Mouse (Mus musculus) kidney, embryonic 15.5 days (tissue): Measurements from ENCODE around the gene St6galnac4. TPM values are rescaled to one million over a fixed set of nuclear protein-coding genes. Genes with fewer than 3 reads are reported as not detected.

Experiments used
- ATAC-seq: fragments of 200-750 bp; cut with Nextera tagmentation; replicated peaks from 2 replicates; pipeline ENCODE4 v1.8.0; 2017; ENCODE audit warnings: moderate TSS enrichment; ENCODE audit not compliant: low FRiP score
- H3K27ac ChIP-seq: fragments of 300-500 bp; sonication (generic); 2 replicates; pipeline ENCODE4 v1.5.1; 2015; ENCODE audit warnings: mild to moderate bottlenecking, inconsistent platforms
- H3K27me3 ChIP-seq: fragments of 300-500 bp; sonication (generic); 2 replicates; pipeline ENCODE4 v1.6.1; 2015; ENCODE audit warnings: inconsistent platforms
- H3K36me3 ChIP-seq: fragments of 300-500 bp; sonication (generic); 2 replicates; pipeline ENCODE4 v1.6.1; 2015; ENCODE audit warnings: inconsistent platforms
- H3K4me1 ChIP-seq: fragments of 300-500 bp; sonication (generic); 2 replicates; pipeline ENCODE4 v1.6.1; 2015; ENCODE audit warnings: inconsistent platforms
- H3K4me2 ChIP-seq: fragments of 300-500 bp; sonication (generic); 2 replicates; pipeline ENCODE4 v1.6.1; 2015; ENCODE audit warnings: moderate library complexity, mild to moderate bottlenecking, inconsistent platforms
- H3K4me3 ChIP-seq: fragments of 300-500 bp; sonication (generic); replicated peaks from 2 replicates; pipeline ENCODE4 v1.5.1; 2015; ENCODE audit warnings: mild to moderate bottlenecking, inconsistent platforms
- H3K9ac ChIP-seq: fragments of 300-500 bp; sonication (generic); 2 replicates; pipeline ENCODE4 v1.6.1; 2015; ENCODE audit warnings: mild to moderate bottlenecking, inconsistent platforms
- H3K9me3 ChIP-seq: fragments of 300-500 bp; sonication (generic); replicated peaks from 2 replicates; pipeline ENCODE4 v1.6.1; 2016; ENCODE audit warnings: inconsistent platforms
- WGBS: fragments of 180-500 bp; shearing (Covaris S2); methylation state at CpG from one replicate; pipeline ENCODE4 v1.1.7; 2015; ENCODE audit warnings: mixed read lengths; 5-methylcytosine and 5-hydroxymethylcytosine counted together
- polyA plus RNA-seq: library from polyadenylated mRNA; unstranded; fragments of >200 nt; fragmentation: Nextera tagmentation; extraction: Ambion mirVana; gene quantifications from 2 replicates; pipeline ENCODE4 v1.2.1, GENCODE M21; 2015

The St6galnac4 gene
- polyA plus RNA-seq, 1 experiment from 2014 or later = 22.3 TPM

GRCm38 (mm10) chr2:32633660-32634059 lies 46.8 kb downstream of the St6galnac4 start:
- Histone ChIP-seq H3K9me3 (no peaks in the 10 kb centered on the region), H3K4me1 (peaks cover 63% of the 10 kb centered on the region), H3K27ac (peak overlapping the region; percentile 66; the same call in 1 of the 2 replicates), H3K27me3 (no peaks in the 10 kb centered on the region), H3K4me2 (no peak overlapping the region), H3K9ac (no peak overlapping the region), H3K36me3 (no peaks in the 10 kb centered on the region), H3K4me3 (no peak overlapping the region)
- 60% methylated on average over 5 of the region's 5 CpGs for whole genome bisulfite sequencing
- ATAC-seq = no peak

DNA sequence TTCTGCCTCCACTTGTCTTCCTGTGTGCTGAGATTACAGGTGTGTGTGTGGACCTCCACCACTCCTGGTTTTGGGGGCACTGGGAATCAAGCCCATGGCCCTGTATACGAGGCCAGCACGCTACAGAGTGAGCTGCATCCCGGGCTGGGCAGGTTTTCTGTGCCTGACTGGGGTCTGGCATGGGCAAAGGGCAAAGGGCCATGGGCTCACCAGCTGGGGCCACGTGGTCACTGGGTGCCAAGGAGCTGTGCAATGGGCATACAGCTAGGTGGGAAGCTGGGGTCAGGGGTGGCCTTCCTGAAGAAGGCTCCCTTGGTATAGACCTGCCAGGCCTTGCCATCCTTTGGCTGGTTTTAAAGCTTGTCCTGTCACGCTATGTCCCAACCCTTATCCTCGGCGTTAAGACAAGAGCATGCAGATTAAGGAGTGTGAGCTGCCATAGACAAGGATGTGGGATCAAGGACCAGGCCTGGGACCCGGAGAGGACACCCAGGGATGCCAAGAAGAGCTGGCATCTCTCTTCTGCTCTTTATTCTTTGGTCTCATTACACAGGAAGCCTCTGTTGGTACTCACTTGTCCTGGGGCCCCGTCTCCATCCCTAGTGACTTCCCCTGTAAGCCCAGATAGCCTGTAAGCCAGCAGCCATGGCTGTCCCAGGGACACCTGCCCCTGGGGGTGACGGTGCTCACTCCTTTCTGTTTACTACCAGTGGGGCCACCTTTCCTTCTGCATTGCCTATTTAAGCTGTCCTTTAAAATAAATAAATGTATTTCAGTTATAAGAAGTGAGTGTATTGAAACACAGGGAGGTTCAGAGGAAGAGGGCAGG lies 47.6 kb downstream of the St6galnac4 start:
- Histone ChIP-seq H3K9ac (no peak overlapping the region), H3K4me2 (no peak overlapping the region), H3K27me3 (no peaks in the 10 kb centered on the region), H3K4me3 (no peak overlapping the region), H3K9me3 (no peaks in the 10 kb centered on the region), H3K27ac (peak overlapping the region; percentile 9; the same call in 1 of the 2 replicates), H3K4me1 (peaks cover 55% of the 10 kb centered on the region), H3K36me3 (no peaks in the 10 kb centered on the region)
- ATAC-seq = no peak
- 86% methylated on average over 10 of the region's 10 CpGs for WGBS

- Histone ChIP-seq H3K27ac (peak overlapping the region; percentile 81), H3K4me2 (no peak overlapping the region), H3K4me3 (no peak overlapping the region), H3K4me1 (peaks cover 55% of the 10 kb centered on the region), H3K27me3 (no peaks in the 10 kb centered on the region), H3K9me3 (no peaks in the 10 kb centered on the region), H3K9ac (no peak overlapping the region), H3K36me3 (no peaks in the 10 kb centered on the region)
- ATAC-seq = no peak
- WGBS = 69% methylated on average over 7 of the region's 7 CpGs
Observed at GRCm38 (mm10) chr2:32636617-32637016, 49.7 kb downstream of the St6galnac4 start.

DNA sequence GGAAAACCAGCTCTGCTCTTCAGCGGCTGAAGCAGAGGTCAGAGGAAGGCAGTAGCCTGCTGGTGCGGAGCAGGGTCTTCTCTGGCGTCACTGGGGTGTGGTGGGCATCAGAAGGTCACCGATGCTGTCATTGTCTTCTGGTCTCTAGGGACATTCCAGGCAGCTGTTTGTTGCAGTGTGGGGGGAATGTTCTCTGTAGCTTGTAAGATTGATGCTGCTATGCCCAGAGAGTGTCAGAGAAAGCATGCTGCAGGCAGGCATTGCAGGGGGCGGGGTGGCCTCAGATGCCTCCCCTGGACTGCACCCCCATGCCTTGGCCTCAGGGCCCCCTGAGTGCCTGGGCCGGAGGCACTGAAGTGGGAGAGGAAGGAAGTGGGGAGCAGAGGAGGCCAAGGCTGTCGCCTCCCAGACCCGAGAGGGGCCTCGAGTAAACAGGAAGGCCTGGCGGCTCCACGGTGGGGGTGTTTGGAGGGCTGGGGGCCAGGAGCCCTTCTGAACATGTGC lies 50.9 kb downstream of the St6galnac4 start:
- H3K36me3 ChIP-seq = no peaks in the 10 kb centered on the region
- H3K4me1 ChIP-seq = peaks cover 52% of the 10 kb centered on the region
- H3K4me2 ChIP-seq = no peak overlapping the region
- H3K27ac ChIP-seq = peak overlapping the region; percentile 81
- H3K9me3 ChIP-seq = no peaks in the 10 kb centered on the region
- H3K27me3 ChIP-seq = no peaks in the 10 kb centered on the region
- 9% methylated on average over 11 of the region's 11 CpGs for WGBS
- H3K9ac ChIP-seq = no peak overlapping the region
- peak; percentile 76 for ATAC-seq
- no peak overlapping the region for H3K4me3 ChIP-seq

GRCm38 (mm10) chr2:32639632-32640031 lies 52.7 kb downstream of the St6galnac4 start:
- Histone ChIP-seq H3K9ac (no peak overlapping the region), H3K27me3 (no peaks in the 10 kb centered on the region), H3K4me2 (no peak overlapping the region), H3K27ac (no peak overlapping the region), H3K4me1 (peaks cover 54% of the 10 kb centered on the region), H3K36me3 (no peaks in the 10 kb centered on the region), H3K4me3 (no peak overlapping the region), H3K9me3 (no peaks in the 10 kb centered on the region)
- ATAC-seq = no peak
- WGBS = 60% methylated on average over 1 of the region's 1 CpGs

GRCm38 (mm10) chr2:32640550-32641051 lies 53.7 kb downstream of the St6galnac4 start:
- no peak overlapping the region for H3K9ac ChIP-seq

DNA sequence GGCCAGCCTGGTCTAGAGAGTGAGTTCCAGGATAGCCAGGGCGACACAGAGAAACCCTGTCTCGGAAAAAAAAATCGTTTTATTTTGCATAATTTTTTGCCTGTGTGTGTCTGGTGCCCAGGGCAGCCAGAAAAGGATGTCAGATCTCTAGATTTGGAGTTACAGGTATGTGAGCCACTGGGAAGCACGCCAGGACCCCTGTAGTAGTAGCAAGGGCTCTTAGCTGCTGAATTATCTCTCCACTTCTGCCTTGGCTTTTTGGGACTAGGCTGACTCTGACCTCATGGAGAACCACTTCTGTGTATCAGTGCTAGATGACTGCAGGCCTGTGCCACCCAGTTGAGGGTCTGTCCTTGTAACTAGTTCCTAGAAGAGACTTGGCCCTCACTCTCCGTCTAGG lies 54.9 kb downstream of the St6galnac4 start:
- H3K4me3 ChIP-seq = no peak overlapping the region
- ATAC-seq = no peak
- no peak overlapping the region for H3K9ac ChIP-seq
- no peaks in the 10 kb centered on the region for H3K9me3 ChIP-seq
- no peaks in the 10 kb centered on the region for H3K27me3 ChIP-seq
- peaks cover 65% of the 10 kb centered on the region for H3K4me1 ChIP-seq
- no peak overlapping the region for H3K27ac ChIP-seq
- WGBS = 92% methylated on average over 5 of the region's 5 CpGs
- no peak overlapping the region for H3K4me2 ChIP-seq
- H3K36me3 ChIP-seq = no peaks in the 10 kb centered on the region

More at GRCm38 (mm10) chr2:32640550-32641051, 53.7 kb downstream of the St6galnac4 start:
- Histone ChIP-seq H3K4me3 (no peak overlapping the region), H3K27ac (no peak overlapping the region), H3K4me1 (peaks cover 57% of the 10 kb centered on the region), H3K9me3 (no peaks in the 10 kb centered on the region), H3K4me2 (no peak overlapping the region), H3K36me3 (no peaks in the 10 kb centered on the region), H3K27me3 (no peaks in the 10 kb centered on the region)
- 63% methylated on average over 6 of the region's 6 CpGs for WGBS
- ATAC-seq = no peak

DNA sequence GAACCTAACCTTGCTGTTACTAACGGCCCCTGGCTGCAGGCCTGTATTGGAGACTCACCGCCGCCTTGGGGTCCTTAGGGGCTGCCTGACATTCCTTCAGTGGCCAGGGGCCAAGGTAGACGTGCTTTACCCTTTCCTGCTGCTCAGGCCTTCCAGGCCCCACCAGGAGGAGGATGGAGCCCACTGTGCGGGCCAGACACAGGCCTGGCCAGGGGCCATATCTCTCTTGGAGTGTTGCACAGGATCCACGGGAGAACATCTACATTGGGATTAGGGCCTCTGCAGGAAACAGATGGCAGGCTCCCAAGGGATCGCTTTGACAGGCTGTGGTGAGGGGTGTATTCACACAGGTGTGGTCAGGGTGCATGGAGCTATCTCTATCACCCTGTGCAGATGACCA lies 55.9 kb downstream of the St6galnac4 start:
- peaks cover 55% of the 10 kb centered on the region for H3K4me1 ChIP-seq
- 0 out of 2 replicates have a peak overlapping the region, but pooled peaks have one; percentile 32 for H3K27ac ChIP-seq
- 68% methylated on average over 7 of the region's 7 CpGs for WGBS
- no peak overlapping the region for H3K9ac ChIP-seq
- H3K27me3 ChIP-seq = no peaks in the 10 kb centered on the region
- H3K4me2 ChIP-seq = no peak overlapping the region
- no peaks in the 10 kb centered on the region for H3K36me3 ChIP-seq
- H3K9me3 ChIP-seq = no peaks in the 10 kb centered on the region
- no peak for ATAC-seq
- no peak overlapping the region for H3K4me3 ChIP-seq

DNA sequence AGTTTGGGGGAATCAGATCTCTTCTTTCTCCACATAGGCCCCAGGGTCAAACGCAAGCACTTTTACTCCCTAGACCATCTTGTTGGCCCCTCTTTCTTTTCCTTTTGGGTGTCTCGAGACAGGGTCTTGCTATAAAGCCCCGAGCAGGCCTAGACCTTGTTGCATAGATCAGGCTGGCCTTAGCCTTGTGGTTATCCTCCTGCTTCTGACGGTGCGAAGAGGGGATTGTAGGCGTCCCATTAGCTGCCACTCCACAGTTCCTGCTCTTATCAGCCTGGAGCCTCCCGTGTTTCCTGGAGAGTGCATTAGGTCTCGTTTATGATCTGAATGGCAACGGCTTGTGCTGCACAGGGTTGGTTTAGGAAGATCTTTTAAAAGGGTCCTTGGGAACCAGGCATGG lies 57.2 kb downstream of the St6galnac4 start:
- H3K9ac ChIP-seq = no peak overlapping the region
- no peaks in the 10 kb centered on the region for H3K9me3 ChIP-seq
- peaks cover 50% of the 10 kb centered on the region for H3K4me1 ChIP-seq
- no peaks in the 10 kb centered on the region for H3K36me3 ChIP-seq
- no peak overlapping the region for H3K27ac ChIP-seq
- H3K27me3 ChIP-seq = no peaks in the 10 kb centered on the region
- H3K4me2 ChIP-seq = no peak overlapping the region
- WGBS = 68% methylated on average over 9 of the region's 9 CpGs
- no peak overlapping the region for H3K4me3 ChIP-seq
- ATAC-seq = no peak

DNA sequence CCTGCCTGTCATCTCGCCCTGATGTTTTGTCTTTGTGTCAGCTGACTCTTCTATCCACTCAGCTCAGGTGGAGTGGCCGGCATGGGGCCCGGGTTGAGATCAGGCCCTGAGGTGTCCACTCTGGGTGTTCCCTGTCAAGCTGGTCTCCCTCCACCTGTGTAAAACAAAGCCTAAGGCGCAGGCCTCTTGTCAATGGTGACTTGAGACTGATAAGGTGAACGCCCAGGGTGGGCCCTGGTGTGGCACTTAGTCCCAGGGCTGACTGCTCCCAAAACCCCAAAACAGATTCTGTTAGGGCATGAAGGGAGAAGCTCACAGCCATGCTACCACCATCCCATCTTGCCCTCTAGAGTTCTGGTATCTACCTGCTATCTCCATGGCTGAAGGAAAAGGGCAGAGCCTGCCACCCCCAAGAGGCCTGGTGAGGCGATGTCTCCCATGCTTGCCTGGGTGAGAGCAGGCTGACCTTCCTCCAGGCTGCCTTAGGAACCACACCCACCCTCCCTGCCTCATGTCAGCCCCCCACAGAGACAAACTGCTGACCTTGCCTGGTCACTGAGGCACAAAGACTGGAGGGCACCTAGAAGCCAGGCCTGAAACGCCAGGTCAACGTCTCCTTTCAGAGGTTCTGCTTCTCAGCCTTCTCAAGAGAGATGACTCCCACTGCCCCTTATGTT lies 58.0 kb downstream of the St6galnac4 start:
- Histone ChIP-seq H3K36me3 (no peaks in the 10 kb centered on the region), H3K4me2 (no peak overlapping the region), H3K4me3 (no peak overlapping the region), H3K27me3 (no peaks in the 10 kb centered on the region), H3K4me1 (peaks cover 50% of the 10 kb centered on the region), H3K9ac (no peak overlapping the region), H3K27ac (0 out of 2 replicates have a peak overlapping the region, but pooled peaks have one; percentile 78), H3K9me3 (no peaks in the 10 kb centered on the region)
- WGBS = 71% methylated on average over 8 of the region's 8 CpGs
- no peak for ATAC-seq

- H3K4me1 ChIP-seq = peaks cover 49% of the 10 kb centered on the region
- peak overlapping the region; percentile 78; the same call in 1 of the 2 replicates for H3K27ac ChIP-seq
- H3K9ac ChIP-seq = 0 out of 2 replicates have a peak overlapping the region, but pooled peaks have one; percentile 15
- H3K4me2 ChIP-seq = no peak overlapping the region
- no peaks in the 10 kb centered on the region for H3K27me3 ChIP-seq
- WGBS = 58% methylated on average over 3 of the region's 3 CpGs
- no peaks in the 10 kb centered on the region for H3K9me3 ChIP-seq
- H3K4me3 ChIP-seq = no peak overlapping the region
- no peaks in the 10 kb centered on the region for H3K36me3 ChIP-seq
- no peak for ATAC-seq
Observed at GRCm38 (mm10) chr2:32645647-32646046, 58.8 kb downstream of the St6galnac4 start.
